Mouse (Mus musculus) ovary, postnatal 10 days (tissue): ENCODE measurements around the gene Kirrel3.

Experiments
- DNase-seq: peaks from one replicate; pipeline ENCODE4 v3.0.0; 2022; ENCODE audit warnings: low spot score

Gene Kirrel3

GRCm38 (mm10) chr9:34688358-34688757, 202.7 kb downstream of the Kirrel3 start:
- no peak for DNase-seq

DNA sequence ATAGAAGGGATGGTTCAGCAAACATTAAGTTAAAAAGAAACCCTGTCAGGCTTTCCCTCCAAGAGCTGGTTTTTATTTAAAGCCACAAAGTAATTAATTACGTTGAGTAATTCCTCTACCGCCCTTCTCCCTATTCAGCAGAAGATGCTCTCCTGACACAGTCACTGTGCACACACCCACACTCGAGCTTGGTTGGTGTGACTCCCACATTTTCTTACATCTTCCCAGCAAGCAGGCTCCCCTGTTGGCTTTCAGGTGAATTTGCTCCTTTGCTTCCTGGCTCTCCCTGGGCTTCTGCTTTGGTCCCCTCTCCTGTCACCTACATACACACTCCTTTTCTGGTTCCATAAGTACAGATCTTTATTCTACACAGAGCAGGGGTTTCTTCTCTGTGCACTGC, 203.7 kb downstream of the Kirrel3 start:
- no peak for DNase-seq

DNA sequence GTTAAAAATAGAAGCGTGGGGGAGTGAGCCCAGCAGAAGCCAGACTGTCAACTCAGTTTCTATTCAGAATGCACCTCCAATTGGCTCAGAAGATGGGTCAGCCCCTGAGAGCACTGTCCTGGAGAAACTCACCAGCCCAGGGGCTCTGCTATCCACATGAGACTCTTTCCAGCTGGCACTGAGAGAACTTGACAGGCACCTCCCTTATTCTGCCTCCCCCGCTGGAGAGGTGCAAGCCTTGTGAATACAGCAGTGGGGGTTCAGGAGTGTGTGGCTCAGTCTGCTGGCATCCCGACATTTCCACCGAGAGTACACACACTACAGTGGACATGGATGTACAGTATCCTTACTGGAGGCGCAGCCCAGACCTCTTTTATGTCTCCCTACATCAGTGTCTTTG, 210.0 kb downstream of the Kirrel3 start:
- DNase-seq, result no peak

GRCm38 (mm10) chr9:34703547-34704300, 218.0 kb downstream of the Kirrel3 start:
- DNase-seq, result no peak

- DNase-seq, result no peak
Measured at GRCm38 (mm10) chr9:34704357-34704756, 218.7 kb downstream of the Kirrel3 start.

GRCm38 (mm10) chr9:34706350-34706873, 220.7 kb downstream of the Kirrel3 start:
- DNase-seq, result no peak

DNA sequence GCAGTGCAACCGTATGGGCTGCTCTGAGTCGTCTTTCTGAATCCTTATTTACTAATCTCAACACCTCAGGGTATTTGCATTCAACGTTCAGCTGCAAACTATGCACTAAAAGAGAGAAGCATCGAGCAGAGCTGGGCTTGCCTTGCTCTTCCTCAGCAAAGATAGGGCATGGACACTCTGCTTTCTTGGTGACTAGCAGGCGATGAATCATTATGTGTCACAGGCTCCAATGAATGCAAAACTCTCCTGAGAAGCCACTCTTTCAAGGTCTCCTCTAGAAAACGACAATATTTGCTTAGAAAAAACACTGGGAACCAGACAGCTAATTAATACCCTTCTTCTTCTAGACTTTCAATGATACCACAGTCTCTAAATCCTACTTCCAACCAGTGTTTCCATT, 223.0 kb downstream of the Kirrel3 start:
- DNase-seq, result no peak

DNA sequence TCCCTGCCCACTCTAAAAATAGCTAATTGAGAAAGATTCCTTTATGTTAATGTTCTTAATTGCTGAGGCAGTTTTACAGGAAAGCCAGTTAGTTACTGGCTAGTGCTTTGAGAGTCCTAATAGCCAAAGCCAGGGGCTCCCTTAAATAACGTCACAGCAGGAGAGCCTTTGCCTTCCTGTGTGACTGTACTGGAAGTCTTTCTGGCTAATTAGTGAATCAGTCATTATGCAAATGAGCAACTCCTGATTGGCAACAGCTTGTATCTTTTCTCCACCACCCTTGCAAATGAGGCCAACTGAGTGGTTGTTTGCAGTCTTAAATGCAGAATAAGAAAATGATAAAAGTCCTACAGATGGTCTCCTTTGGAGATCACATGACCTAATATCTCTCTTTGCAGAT, 226.3 kb downstream of the Kirrel3 start:
- DNase-seq, result no peak

DNA sequence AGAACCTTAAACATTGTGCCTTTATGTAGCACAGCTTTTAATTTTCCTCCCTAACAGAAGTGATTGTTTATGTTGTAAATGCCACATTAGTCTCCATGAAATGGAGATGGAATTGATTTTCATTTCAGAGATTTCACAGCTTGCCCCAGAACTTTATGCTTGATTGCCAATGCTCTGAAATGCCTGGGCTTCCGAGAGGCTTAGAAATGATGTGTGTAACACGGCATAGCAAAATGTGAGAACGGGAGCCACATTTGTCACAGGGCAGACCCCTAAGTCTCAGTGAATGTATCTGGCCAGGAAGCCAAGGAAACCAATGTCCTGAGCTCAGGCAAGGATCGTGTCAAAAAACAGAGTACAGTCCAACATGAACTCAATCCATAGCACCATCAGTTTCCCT, 227.3 kb downstream of the Kirrel3 start:
- no peak for DNase-seq

- no peak for DNase-seq
Measured at GRCm38 (mm10) chr9:34713462-34713926, 227.8 kb downstream of the Kirrel3 start.

DNA sequence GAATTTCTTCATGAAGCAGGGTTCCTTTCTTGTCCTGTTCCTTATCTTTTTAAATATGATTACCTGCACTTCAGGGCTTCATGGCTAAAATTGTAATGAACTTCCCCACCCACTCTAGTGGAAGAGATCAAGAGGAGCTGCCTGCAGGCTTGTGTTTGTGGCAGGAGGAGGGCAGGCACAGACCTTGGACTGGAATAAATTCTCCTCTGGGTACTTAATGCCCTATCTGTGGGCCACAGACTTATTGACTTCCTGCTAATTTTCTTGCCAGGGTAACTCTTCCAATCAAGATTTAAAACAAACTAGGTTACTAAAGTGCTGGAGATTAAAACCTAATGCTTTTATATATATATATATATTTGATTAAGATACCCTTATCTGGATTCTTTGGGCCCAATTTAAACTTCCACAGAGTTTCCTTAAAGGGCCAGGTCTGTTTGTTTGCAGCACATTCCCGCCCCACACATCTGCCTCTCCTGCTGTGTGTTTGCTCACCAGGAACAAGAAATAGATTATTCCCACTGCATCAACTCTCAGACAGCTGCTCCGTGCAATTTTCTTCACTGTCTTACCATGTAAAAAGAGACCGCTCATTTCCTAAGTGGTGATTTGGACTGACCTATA, 229.4 kb downstream of the Kirrel3 start:
- DNase-seq, result no peak

DNA sequence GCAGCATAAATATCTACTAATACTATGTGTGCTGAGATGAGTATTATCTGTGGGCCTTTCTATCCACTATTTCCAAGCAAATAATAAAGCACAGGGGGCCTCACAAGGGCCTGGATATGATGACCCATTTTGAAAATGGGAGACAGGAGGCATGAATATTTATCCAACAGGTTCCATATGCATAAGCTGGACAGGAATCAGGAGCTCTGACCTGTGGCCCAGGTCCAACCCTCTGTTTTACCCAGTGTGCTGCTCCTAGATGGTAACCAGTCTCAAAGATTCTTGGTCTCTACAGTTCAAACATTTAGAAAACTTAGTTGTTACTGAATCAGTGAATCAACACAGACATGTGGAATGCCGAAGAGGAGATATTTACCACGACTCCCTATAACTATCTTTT, 230.8 kb downstream of the Kirrel3 start:
- no peak for DNase-seq

- no peak for DNase-seq
Measured at GRCm38 (mm10) chr9:34721478-34722197, 235.9 kb downstream of the Kirrel3 start.

GRCm38 (mm10) chr9:34722198-34722550, 236.5 kb downstream of the Kirrel3 start:
- DNase-seq, result no peak

DNA sequence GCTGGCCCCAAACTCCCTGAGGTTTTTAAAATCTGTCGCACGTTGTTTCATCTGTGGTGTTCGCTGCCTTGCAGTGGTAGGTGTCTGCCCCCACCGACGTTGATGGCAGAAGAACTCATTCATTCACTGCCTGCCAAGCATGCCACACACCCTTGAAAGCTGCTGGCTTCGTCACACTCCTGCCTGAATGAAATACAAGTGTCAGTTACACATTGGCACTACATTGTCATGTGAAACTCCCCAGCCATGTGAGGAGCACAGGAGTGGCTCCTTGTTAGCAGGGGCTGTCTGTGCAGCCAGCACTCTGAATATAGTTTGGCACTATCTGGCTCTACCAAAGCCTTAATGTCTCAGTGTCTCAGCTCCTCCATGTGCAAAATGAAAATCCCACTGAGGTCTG, 246.8 kb downstream of the Kirrel3 start:
- DNase-seq, result no peak

- no peak for DNase-seq
Measured at GRCm38 (mm10) chr9:34733579-34733978, 247.9 kb downstream of the Kirrel3 start.

DNA sequence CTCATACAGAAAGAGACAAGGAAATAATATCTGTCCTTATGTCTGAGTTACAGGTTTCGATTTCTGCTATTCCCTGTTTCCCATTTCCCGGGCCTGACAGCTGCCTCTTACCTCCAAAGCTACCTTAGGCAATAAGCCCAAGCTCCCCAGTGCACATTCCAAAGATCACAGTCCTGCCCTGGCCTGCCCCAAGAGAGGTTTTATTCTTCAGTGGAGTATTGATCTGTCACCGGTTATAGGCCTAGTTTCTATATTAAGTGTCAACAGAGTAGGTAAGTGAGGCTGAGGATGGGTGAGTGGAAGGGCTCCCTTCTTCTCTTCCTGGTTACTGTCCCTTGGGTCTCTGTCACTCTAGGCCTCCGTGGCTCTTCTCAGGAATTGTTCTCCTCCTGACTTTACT, 249.3 kb downstream of the Kirrel3 start:
- no peak for DNase-seq

DNA sequence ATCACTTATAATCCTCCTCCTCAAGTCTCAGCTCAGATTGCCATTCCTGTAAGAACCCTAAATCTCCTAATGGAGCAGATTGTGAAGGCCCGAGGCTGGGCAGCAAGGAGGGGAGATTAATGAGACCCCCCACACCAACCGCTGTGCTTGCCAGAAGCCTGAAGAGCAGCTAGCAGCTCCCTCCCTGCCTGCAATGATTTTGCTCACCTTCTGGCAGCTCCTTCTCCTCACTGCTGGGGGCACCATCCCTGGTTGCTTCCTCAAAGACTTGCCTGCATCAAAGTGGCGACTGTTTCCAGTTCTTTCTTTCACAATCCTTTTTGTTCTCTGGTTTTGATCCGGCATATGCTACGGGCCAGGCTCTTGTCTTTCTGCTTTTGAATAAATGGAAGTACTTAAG, 253.7 kb downstream of the Kirrel3 start:
- no peak for DNase-seq

DNA sequence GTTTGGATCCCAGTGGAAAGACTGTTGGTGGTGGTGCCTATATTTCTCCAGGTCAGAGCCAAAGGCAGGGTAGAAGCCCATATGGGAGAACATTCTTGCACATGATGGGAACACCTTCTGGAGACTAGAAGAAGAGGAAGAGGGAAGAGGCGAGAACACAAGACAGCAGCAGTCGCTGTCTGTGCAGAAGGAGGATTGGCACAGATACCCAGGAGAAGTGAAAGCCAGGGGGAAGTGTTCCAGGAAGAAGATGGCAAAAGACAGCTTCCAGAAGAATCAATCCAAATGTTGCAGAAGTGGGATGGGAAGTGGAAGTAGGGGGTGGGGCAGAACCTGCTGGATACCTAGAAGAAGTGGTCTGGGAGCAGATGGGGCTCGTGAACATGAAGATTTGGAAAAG, 255.1 kb downstream of the Kirrel3 start:
- no peak for DNase-seq

DNA sequence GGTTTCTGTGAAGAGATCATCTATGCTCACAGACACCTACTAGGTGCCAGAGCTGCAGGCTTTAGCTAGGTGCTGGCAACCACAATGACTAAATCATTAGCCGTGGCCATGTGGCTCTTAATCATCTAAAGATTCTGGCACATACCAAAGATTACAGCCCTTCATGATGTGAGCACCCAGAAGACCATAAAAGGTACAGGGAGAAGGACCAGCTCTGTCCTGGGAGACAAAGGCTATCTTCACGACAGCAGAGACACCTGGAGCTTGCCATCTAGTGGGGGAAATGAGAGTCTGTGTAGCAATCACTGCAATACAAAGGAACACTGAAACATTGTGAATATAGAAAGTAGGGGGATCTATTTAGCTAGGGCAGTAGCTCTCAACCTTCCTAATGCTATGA, 262.3 kb downstream of the Kirrel3 start:
- DNase-seq, result no peak

DNA sequence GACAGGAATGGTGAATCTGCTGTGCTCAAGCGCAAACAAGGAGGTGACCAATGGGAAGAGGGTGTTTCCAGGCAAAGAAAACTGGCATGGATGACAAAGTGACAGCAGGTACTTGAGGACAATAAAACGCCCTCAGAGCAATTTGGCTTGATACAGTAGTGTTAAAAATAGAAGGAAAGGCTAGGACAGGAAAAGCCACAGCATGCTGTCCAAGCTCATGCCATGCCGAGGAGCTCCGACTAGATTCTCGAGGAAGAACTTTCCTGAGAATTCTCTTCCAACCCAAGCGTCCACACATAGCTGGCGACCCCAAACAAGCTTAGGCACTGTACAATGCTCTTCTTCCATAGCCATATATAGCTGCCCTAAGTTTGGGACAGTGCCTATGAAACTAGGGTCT, 263.5 kb downstream of the Kirrel3 start:
- no peak for DNase-seq

GRCm38 (mm10) chr9:34749877-34750276, 264.2 kb downstream of the Kirrel3 start:
- no peak for DNase-seq

DNA sequence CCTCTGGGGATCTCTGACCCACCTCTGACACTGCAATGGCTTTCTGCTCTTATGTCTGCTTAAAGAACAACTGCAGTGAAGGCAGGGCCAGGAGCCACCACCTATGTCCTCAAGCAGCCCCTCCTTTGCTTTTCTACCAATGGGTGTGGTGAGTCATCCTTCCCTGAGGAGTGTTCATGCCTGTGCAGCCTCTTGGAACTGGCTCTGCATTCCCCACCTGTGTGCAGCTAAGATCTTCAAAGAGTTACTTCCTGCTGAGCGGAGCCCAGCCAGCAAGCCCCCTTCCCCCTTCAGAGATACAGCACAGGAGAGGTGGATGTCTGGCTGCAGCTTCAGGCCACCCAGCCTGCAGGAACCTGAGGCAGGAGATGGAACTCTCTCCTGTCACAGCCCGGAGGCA, 265.2 kb downstream of the Kirrel3 start:
- no peak for DNase-seq
